Mouse (Mus musculus) stomach, postnatal 0 days (tissue): ENCODE measurements around the gene Bcl7b.

ENCODE experiments used
- CTCF ChIP-seq: IDR thresholded peaks from 2 replicates; pipeline ENCODE4 v1.5.1; 2016; ENCODE audit warnings: antibody characterized with exemption, low read depth, mild to moderate bottlenecking, moderate library complexity
- EP300 ChIP-seq: optimal IDR thresholded peaks from 2 replicates; pipeline ENCODE3; 2016; ENCODE audit warnings: antibody characterized with exemption

GRCm38 (mm10) chr5:135149053-135149819 lies 18.8 kb upstream of the Bcl7b start, which contains the start of gene Tbl2:
- TF ChIP-seq CTCF (peak; percentile 53), EP300 (no peak)
